Mouse (Mus musculus): ENCODE results near the gene Gm28053.

DNA sequence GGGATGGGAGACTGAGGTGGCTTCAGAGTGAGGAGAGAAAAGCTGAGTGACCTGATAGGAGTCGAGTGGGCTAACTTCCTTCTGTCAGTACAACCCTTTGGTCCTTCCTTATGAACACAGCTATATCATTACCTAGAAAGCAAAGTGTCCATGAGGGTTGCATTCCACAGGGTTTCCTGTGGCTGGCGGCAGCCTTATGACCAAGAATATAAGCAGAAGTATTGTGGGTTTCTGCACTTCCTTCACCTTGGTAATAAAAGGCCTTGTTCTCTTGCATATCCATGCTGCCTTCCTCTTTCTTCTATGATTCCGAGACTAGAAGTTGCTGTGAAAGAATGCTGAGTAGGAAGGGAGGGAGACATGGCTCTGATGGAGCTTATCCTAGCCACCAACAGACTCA is 19.5 kb upstream of the Gm28053 start:
- no peak for TF ChIP-seq GATA1 (IDR thresholded peaks at IDR 0.05; ENCODE audit: low read length)
- no peak for TF ChIP-seq TAL1 (IDR thresholded peaks at IDR 0.05; ENCODE audit: low read length)

Measured in erythroblast, embryonic 14.5 days (primary cell).